Mouse (Mus musculus) MEL (cell line): ENCODE measurements around the gene Btbd17. TPM values are rescaled to one million over a fixed set of nuclear protein-coding genes. Genes with fewer than 3 reads are reported as not detected.

ENCODE experiments used
- DNase-seq: peaks from one replicate; pipeline ENCODE4 v3.0.0; 2011; ENCODE audit warnings: low read depth, low spot score
- H3K27ac ChIP-seq: 2 replicates; pipeline ENCODE4 v1.5.1; 2012; ENCODE audit warnings: low read depth, mild to moderate bottlenecking, control low read depth, low read length, moderate library complexity; ENCODE audit not compliant: control insufficient read depth
- H3K27me3 ChIP-seq, 2 experiments: fragments of 150-350 bp in 1 of 2; sonication (generic) in 1 of 2; 2 replicates each; pipeline ENCODE4 v1.6.1; 2012; ENCODE audit warnings: low read length in 2 of 2, mild to moderate bottlenecking in 2 of 2, improper control_type of control experiment in 1 of 2, moderate library complexity in 1 of 2; ENCODE audit not compliant: insufficient read depth in 2 of 2, control insufficient read depth in 1 of 2
- H3K36me3 ChIP-seq, 2 experiments: 2 replicates each; pipeline ENCODE4 v1.6.1; 2012 to 2014; ENCODE audit warnings: low read length in 2 of 2, improper control_type of control experiment in 1 of 2, inconsistent platforms in 1 of 2, mild to moderate bottlenecking in 1 of 2; ENCODE audit not compliant: insufficient read depth in 2 of 2, control insufficient read depth in 1 of 2
- H3K4me1 ChIP-seq, 2 experiments: fragments of 150-350 bp in 1 of 2; sonication (generic) in 1 of 2; 2 replicates each; pipeline ENCODE4 v1.6.1; 2012; ENCODE audit warnings: low read length in 2 of 2, improper control_type of control experiment in 1 of 2, mild to moderate bottlenecking in 1 of 2; ENCODE audit not compliant: insufficient read depth in 2 of 2, control insufficient read depth in 1 of 2
- H3K4me3 ChIP-seq, 2 experiments: fragments of 150-350 bp in 1 of 2; sonication (generic) in 1 of 2; 2 replicates each; pipeline ENCODE4 v1.5.1; 2012; ENCODE audit warnings: low read depth in 2 of 2, low read length in 2 of 2, mild to moderate bottlenecking in 2 of 2, moderate library complexity in 2 of 2, control low read depth in 1 of 2, improper control_type of control experiment in 1 of 2; ENCODE audit not compliant: control insufficient read depth in 1 of 2, insufficient read depth in 1 of 2
- H3K79me2 ChIP-seq: 2 replicates; pipeline ENCODE4 v1.6.1; 2012; ENCODE audit warnings: mild to moderate bottlenecking, low read length, moderate library complexity; ENCODE audit not compliant: control insufficient read depth, poor library complexity, insufficient read depth
- H3K9ac ChIP-seq: 2 replicates; pipeline ENCODE4 v1.6.1; 2012; ENCODE audit warnings: low read depth, mild to moderate bottlenecking, control low read depth, low read length, moderate library complexity; ENCODE audit not compliant: control insufficient read depth, poor library complexity, severe bottlenecking
- H3K9me3 ChIP-seq: fragments of 150-350 bp; sonication (generic); replicated peaks from 2 replicates; pipeline ENCODE4 v1.6.1; 2012; ENCODE audit warnings: mild to moderate bottlenecking, low read length, improper control_type of control experiment, moderate library complexity; ENCODE audit not compliant: insufficient read depth
- CHD1 ChIP-seq: IDR thresholded peaks from 2 replicates; pipeline ENCODE4 v1.6.1; 2012; ENCODE audit warnings: low read depth, mild to moderate bottlenecking, inconsistent platforms, low read length, improper control_type of control experiment
- CHD2 ChIP-seq: IDR thresholded peaks from 2 replicates; pipeline ENCODE4 v1.6.1; 2011; ENCODE audit warnings: low read length, improper control_type of control experiment
- CTCF ChIP-seq, 3 experiments: IDR thresholded peaks in 2 of 3; conservative IDR thresholded peaks in 1 of 3; 2 replicates each; pipeline ENCODE4 v1.5.1; 2011 to 2012; ENCODE audit warnings: low read length in 3 of 3, low read depth in 2 of 3, mild to moderate bottlenecking in 2 of 3, improper control_type of control experiment in 1 of 3, inconsistent platforms in 1 of 3, mixed read lengths in 1 of 3, moderate library complexity in 1 of 3; ENCODE audit not compliant: control insufficient read depth in 1 of 3, insufficient read depth in 1 of 3, poor library complexity in 1 of 3, severe bottlenecking in 1 of 3
- E2F4 ChIP-seq: IDR thresholded peaks from 2 replicates; pipeline ENCODE4 v1.6.1; 2011; ENCODE audit warnings: low read depth, low read length, improper control_type of control experiment, borderline replicate concordance
- ELF1 ChIP-seq: IDR thresholded peaks from 2 replicates; pipeline ENCODE4 v1.6.1; 2014; ENCODE audit warnings: low read depth, mild to moderate bottlenecking, inconsistent platforms, low read length, improper control_type of control experiment, moderate library complexity
- EP300 ChIP-seq, 2 experiments: IDR thresholded peaks; 2 replicates each; pipeline ENCODE4 v1.6.1; 2011; ENCODE audit warnings: improper control_type of control experiment in 2 of 2, low read length in 2 of 2, low read depth in 1 of 2, mild to moderate bottlenecking in 1 of 2
- GATA1 ChIP-seq: IDR thresholded peaks from 2 replicates; pipeline ENCODE4 v1.6.1; 2011; ENCODE audit warnings: low read depth, low read length, improper control_type of control experiment
- HCFC1 ChIP-seq: IDR thresholded peaks from 2 replicates; pipeline ENCODE4 v1.6.1; 2012; ENCODE audit warnings: low read depth, mild to moderate bottlenecking, inconsistent platforms, low read length, improper control_type of control experiment, moderate library complexity
- JUND ChIP-seq: IDR thresholded peaks from 2 replicates; pipeline ENCODE4 v1.6.1; 2011; ENCODE audit warnings: low read depth, mild to moderate bottlenecking, improper control_type of control experiment, low read length
- MAFK ChIP-seq: IDR thresholded peaks from 2 replicates; pipeline ENCODE4 v1.6.1; 2011; ENCODE audit warnings: low read depth, mild to moderate bottlenecking, low read length, improper control_type of control experiment, borderline replicate concordance
- MAX ChIP-seq: IDR thresholded peaks from 2 replicates; pipeline ENCODE4 v1.6.1; 2011; ENCODE audit warnings: low read length, improper control_type of control experiment
- MAZ ChIP-seq: IDR thresholded peaks from 2 replicates; pipeline ENCODE4 v1.6.1; 2012; ENCODE audit warnings: low read depth, mild to moderate bottlenecking, inconsistent platforms, low read length, improper control_type of control experiment
- MEF2A ChIP-seq: IDR thresholded peaks from 2 replicates; pipeline ENCODE4 v1.6.1; 2014; ENCODE audit warnings: low read depth, mild to moderate bottlenecking, inconsistent platforms, low read length, improper control_type of control experiment; ENCODE audit not compliant: poor library complexity, insufficient replicate concordance, severe bottlenecking; ENCODE audit errors: extremely low read depth
- MYC ChIP-seq: IDR thresholded peaks from 2 replicates; pipeline ENCODE4 v1.6.1; 2011; ENCODE audit warnings: low read depth, mild to moderate bottlenecking, low read length, improper control_type of control experiment, moderate library complexity
- NELFE ChIP-seq: IDR thresholded peaks from 2 replicates; pipeline ENCODE4 v1.6.1; 2011; ENCODE audit warnings: low read depth, low read length, improper control_type of control experiment
- NRF1 ChIP-seq: IDR thresholded peaks from 2 replicates; pipeline ENCODE4 v1.6.1; 2014; ENCODE audit warnings: low read depth, mild to moderate bottlenecking, inconsistent platforms, low read length, improper control_type of control experiment, moderate library complexity; ENCODE audit not compliant: poor library complexity, insufficient read depth, severe bottlenecking
- POLR2A ChIP-seq, 2 experiments: IDR thresholded peaks; 2 replicates each; pipeline ENCODE4 v1.6.1; 2011 to 2012; ENCODE audit warnings: low read length in 2 of 2, mild to moderate bottlenecking in 2 of 2, control low read depth in 1 of 2, improper control_type of control experiment in 1 of 2, low read depth in 1 of 2, moderate library complexity in 1 of 2; ENCODE audit not compliant: control insufficient read depth in 1 of 2, insufficient read depth in 1 of 2, poor library complexity in 1 of 2
- POLR2AphosphoS2 ChIP-seq: IDR thresholded peaks from 2 replicates; pipeline ENCODE4 v1.6.1; 2011; ENCODE audit warnings: low read length, improper control_type of control experiment
- RAD21 ChIP-seq: IDR thresholded peaks from 2 replicates; pipeline ENCODE4 v1.6.1; 2011; ENCODE audit warnings: mild to moderate bottlenecking, low read depth, low read length, improper control_type of control experiment
- RCOR1 ChIP-seq: IDR thresholded peaks from 2 replicates; pipeline ENCODE4 v1.6.1; 2012; ENCODE audit warnings: low read depth, mild to moderate bottlenecking, inconsistent platforms, low read length, improper control_type of control experiment
- SIN3A ChIP-seq: IDR thresholded peaks from 2 replicates; pipeline ENCODE4 v1.6.1; 2012; ENCODE audit warnings: low read length, improper control_type of control experiment, inconsistent platforms
- UBTF ChIP-seq: IDR thresholded peaks from 2 replicates; pipeline ENCODE4 v1.6.1; 2012; ENCODE audit warnings: low read depth, mild to moderate bottlenecking, inconsistent platforms, low read length, improper control_type of control experiment, moderate library complexity, borderline replicate concordance; ENCODE audit not compliant: insufficient read depth
- USF1 ChIP-seq: IDR thresholded peaks from 2 replicates; pipeline ENCODE4 v1.6.1; 2014; ENCODE audit warnings: low read depth, mild to moderate bottlenecking, inconsistent platforms, low read length, improper control_type of control experiment, moderate library complexity
- USF2 ChIP-seq, 2 experiments: IDR thresholded peaks; 2 replicates each; pipeline ENCODE4 v1.6.1; 2011 to 2012; ENCODE audit warnings: improper control_type of control experiment in 2 of 2, low read length in 2 of 2, borderline replicate concordance in 1 of 2, inconsistent platforms in 1 of 2, low read depth in 1 of 2, mild to moderate bottlenecking in 1 of 2; ENCODE audit not compliant: insufficient read depth in 1 of 2
- ZC3H11A ChIP-seq: IDR thresholded peaks from 2 replicates; pipeline ENCODE4 v1.6.1; 2012; ENCODE audit warnings: low read depth, mild to moderate bottlenecking, inconsistent platforms, low read length, improper control_type of control experiment
- ZKSCAN1 ChIP-seq: IDR thresholded peaks from 2 replicates; pipeline ENCODE4 v1.6.1; 2012; ENCODE audit warnings: low read depth, mild to moderate bottlenecking, inconsistent platforms, low read length, improper control_type of control experiment, moderate library complexity
- ZNF384 ChIP-seq: IDR thresholded peaks from 2 replicates; pipeline ENCODE4 v1.6.1; 2012; ENCODE audit warnings: low read depth, mild to moderate bottlenecking, inconsistent platforms, low read length, improper control_type of control experiment
- polyA plus RNA-seq, 2 experiments: library from polyadenylated mRNA; stranded (reverse) in 1 of 2; unstranded in 1 of 2; fragments of >175 nt in 1 of 2; fragments of >200 nt in 1 of 2; gene quantifications; 2 replicates each; pipeline versions ENCODE4 v1.2.1 to v1.2.4; 2012; ENCODE audit warnings: low replicate concordance in 2 of 2, low read depth in 1 of 2; ENCODE audit not compliant: insufficient read length in 2 of 2, insufficient read depth in 1 of 2, missing spikeins in 1 of 2
- total RNA-seq: library from RNA; depleted of rRNA; stranded (reverse); fragments of 300-350 nt; gene quantifications from 2 replicates; pipeline ENCODE4 v1.2.3, GENCODE M21; 2012

Gene Btbd17
- total and polyA plus RNA-seq, 3 experiments = not detected

- no peaks in the 10 kb centered on the region for H3K27me3 ChIP-seq
- H3K79me2 ChIP-seq = no peaks in the 10 kb centered on the region
- no peak for TF ChIP-seq ZC3H11A
- TF ChIP-seq MAFK = no peak
- TF ChIP-seq ZKSCAN1 = no peak
- TF ChIP-seq MAZ = no peak
- TF ChIP-seq MAX = no peak
- TF ChIP-seq CTCF (IDR thresholded peaks at IDR 0.05 in 2 of 3, conservative IDR thresholded peaks at IDR 0.05 in 1 of 3; ENCODE audit: control insufficient read depth in 1 of 3, insufficient read depth in 1 of 3, low read depth in 2 of 3, low read length in 3 of 3, poor library complexity in 1 of 3, severe bottlenecking in 1 of 3) = no peak
- TF ChIP-seq UBTF = no peak
- no peak for TF ChIP-seq CHD1
- TF ChIP-seq HCFC1 = no peak
- TF ChIP-seq POLR2A (IDR thresholded peaks at IDR 0.05; ENCODE audit: control insufficient read depth in 1 of 2, insufficient read depth in 1 of 2, low read depth in 1 of 2, low read length in 2 of 2, poor library complexity in 1 of 2) = no peak
- no peak for TF ChIP-seq USF1
- no peak for TF ChIP-seq USF2 (IDR thresholded peaks at IDR 0.05; ENCODE audit: borderline replicate concordance in 1 of 2, insufficient read depth in 1 of 2, low read depth in 1 of 2, low read length in 2 of 2)
- TF ChIP-seq ZNF384 = no peak
- no peak for TF ChIP-seq CHD2
- TF ChIP-seq ELF1 = no peak
- TF ChIP-seq MYC = no peak
- TF ChIP-seq RAD21 = no peak
- no peak for TF ChIP-seq EP300 (IDR thresholded peaks at IDR 0.05; ENCODE audit: low read depth in 1 of 2, low read length in 2 of 2)
- TF ChIP-seq NELFE = no peak
- TF ChIP-seq, all 39 proteins: peak for 0
- Histone ChIP-seq H3K36me3 (no peaks in the 10 kb centered on the region), H3K9me3 (no peaks in the 10 kb centered on the region; the same call in 1 of the 2 replicates), H3K27ac (no peak overlapping the region), H3K4me3 (no peak overlapping the region), H3K4me1 (no peaks in the 10 kb centered on the region), H3K9ac (no peak overlapping the region)
- no peak for DNase-seq
Observed at GRCm38 (mm10) chr11:114797981-114798380, 2.2 kb upstream of the Btbd17 start.

- Histone ChIP-seq H3K4me3 (no peak overlapping the region), H3K4me1 (no peaks in the 10 kb centered on the region), H3K9me3 (no peaks in the 10 kb centered on the region; the same call in 1 of the 2 replicates), H3K27me3 (no peaks in the 10 kb centered on the region), H3K9ac (no peak overlapping the region), H3K79me2 (no peaks in the 10 kb centered on the region), H3K27ac (no peak overlapping the region), H3K36me3 (no peaks in the 10 kb centered on the region)
- TF ChIP-seq UBTF (no peak), RCOR1 (no peak), SIN3A (no peak), JUND (no peak), NRF1 (no peak), GATA1 (no peak), MAZ (no peak), E2F4 (no peak), HCFC1 (no peak), MEF2A (no peak), MAFK (no peak), EP300 (IDR thresholded peaks at IDR 0.05; ENCODE audit: low read depth in 1 of 2, low read length in 2 of 2) (no peak), POLR2AphosphoS2 (no peak), CHD1 (no peak), MYC (no peak)
- DNase-seq = no peak
Observed at GRCm38 (mm10) chr11:114797176-114797575, 1.4 kb upstream of the Btbd17 start.
